Mouse (Mus musculus) layer of hippocampus, adult 11-12 months (tissue): Measurements from ENCODE around the gene Ube2o.

Experiments
- DNase-seq: peaks from one replicate; pipeline ENCODE4 v3.0.0; 2022; ENCODE audit warnings: low spot score

The Ube2o gene

DNA sequence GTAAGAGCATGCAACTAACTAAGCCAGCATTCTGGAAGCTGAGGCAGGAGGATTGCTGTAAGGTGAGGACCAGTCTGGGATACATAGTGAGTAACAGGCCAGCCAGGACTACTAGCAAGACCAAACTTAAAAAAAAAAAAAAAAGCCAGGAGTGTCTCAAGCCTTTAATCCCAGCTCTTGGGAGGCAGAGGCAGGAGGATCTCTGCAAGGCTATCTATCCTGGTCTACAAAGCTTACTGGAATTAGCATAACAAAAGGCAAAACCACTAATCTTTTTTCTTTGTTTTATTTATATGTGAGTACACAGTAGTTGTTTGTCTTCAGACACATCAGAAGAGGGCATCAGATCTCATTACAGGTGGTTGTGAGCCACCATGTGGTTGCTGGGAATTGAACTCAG lies 93.0 kb downstream of the Ube2o start:
- no peak for DNase-seq
